Mouse (Mus musculus): ENCODE data around the gene Gm17018.

The Gm17018 gene

DNA sequence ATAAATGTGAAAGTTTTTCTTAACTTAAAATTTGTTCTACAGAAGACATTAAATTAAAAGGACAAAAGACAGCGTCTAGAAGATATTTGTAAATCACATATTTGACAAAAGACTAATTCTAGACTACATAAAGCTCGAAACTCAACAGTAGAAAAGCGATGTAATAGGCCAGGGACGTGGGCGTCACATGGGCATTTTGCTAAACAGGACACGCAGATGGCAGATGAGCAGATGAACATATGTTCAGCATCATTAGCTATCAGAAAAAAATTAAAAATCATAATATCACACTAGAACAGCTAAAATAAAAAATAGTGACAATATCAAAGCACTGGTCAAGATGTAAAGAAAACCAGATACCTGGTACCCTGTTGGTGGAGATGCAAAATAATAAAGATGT, 29.3 kb downstream of the Gm17018 start:
- DNase-seq: no peak

DNA sequence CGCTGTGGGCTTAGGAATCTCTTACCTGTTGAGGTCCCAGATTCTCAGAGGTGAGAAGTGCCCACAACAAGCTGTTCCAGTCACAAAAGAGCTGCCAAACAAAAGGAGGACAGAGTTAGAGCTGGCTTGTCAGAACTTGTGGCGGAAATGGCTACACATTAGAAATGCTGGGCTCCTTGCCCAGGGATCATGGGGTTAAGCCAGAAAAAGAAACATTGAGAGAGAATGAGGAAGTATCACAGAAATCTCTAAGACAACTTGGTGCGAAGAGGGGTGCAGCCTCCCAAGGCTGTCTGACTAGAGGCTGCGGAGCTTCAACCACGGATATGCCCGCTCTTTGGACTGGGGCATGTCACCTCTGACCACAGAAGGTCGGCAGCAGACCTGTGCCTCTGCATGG, 31.3 kb downstream of the Gm17018 start:
- DNase-seq: peak; percentile 71 to 74

DNA sequence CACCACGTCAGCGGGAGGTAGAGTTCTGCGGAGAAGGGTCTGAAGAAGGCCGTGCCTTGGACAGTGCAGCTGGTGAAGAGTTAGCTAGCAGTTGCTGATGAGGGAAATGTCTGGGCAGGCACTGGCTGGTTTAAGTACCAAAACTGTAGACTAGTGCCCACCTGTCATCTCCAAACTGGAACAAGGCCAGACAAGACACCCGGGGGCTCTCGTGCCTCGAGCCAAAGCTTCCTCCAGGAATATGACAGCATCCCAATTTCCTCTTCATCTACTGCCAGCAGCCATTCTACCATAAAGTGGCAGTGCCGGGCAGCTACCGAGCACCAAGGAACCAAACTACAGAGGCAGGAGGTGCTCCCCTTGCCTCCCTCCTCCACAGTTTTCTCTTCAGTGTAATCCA, 32.5 kb downstream of the Gm17018 start:
- no peak for DNase-seq

GRCm38 (mm10) chr19:45594079-45594478, 33.7 kb downstream of the Gm17018 start:
- no peak for DNase-seq

DNA sequence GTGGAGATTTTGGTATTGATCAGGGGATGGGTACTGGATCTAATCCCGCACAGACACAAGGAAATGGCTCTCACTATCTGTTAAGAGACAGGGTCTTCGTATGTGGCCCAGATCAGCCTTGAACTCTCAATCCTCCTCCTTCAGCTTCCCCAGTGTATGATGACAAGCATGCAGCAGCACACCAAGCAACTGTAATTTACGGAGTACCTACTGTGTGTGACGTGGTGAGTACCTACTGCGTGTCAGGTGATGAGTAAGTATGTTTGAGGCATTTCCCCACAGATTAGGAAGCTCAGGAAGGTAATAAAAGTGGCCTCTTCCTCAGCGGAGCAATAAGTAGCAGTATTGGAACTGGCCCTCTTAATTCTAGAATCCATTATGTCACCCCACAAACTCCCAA, 35.1 kb downstream of the Gm17018 start:
- DNase-seq: no peak

DNA sequence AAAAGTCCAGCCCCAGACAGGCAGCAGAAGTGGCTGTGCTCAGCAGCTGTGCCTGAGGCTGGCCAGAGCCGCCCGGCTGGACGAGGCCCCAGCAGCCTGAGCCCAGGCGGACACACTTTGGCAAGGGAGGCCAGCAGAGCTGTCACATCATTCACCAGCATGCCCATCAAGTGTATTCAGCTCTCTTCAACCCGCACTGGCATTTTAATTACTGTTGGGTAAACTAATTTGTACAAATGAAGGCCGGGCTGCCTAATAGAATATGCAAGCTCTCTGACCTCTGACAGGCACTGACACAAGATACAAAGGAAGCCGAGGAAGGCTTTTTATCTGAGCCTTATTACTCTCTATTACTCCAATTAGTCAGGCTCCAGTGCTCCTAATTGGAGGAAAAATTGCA, 35.6 kb downstream of the Gm17018 start:
- no peak for DNase-seq

GRCm38 (mm10) chr19:45596434-45596833, 36.0 kb downstream of the Gm17018 start:
- DNase-seq: no peak

GRCm38 (mm10) chr19:45597106-45597505, 36.7 kb downstream of the Gm17018 start:
- no peak for DNase-seq

DNA sequence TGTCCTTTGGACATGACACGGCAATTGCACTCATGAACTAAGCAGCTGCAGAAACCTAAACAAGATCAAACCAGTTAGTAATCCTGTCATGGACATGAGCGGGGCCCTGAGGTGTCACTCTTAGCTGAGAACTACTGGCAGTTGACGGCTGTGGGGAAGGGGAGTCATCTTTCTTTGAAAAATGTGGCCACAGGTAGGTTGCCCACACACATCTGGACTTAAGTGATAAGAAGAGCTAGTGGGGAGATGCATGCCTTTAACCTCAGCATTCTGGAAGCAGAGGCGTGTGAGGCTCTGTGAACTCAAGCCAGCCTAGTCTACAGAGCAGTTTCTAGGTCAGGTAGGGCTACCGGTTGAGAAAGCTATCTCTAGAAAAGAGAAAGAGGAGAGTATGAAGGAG, 42.2 kb downstream of the Gm17018 start:
- no peak for DNase-seq

- DNase-seq: no peak
Measured at GRCm38 (mm10) chr19:45606701-45607100, 46.3 kb downstream of the Gm17018 start.

DNA sequence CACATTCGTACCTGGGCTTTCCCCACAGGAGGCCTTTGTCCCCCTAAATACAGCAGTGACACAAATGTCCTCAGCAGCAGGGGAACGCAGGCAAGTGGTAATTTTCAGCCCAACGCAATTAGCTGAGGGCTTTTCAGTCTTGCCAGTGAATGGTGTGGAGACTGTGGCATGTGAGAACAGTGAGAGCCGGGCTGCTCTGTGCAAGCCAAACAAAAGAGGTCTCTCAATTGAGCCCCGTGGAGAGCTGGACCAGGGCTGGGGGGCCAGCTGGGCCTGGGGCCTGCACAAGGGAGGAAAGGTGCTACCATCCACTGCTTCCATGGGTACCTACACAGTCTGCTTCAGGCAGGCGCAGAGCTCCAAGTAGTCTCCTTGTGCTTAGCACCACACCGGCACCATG, 47.1 kb downstream of the Gm17018 start:
- DNase-seq: no peak

- DNase-seq: no peak
Measured at GRCm38 (mm10) chr19:45608648-45609339, 48.4 kb downstream of the Gm17018 start.

DNA sequence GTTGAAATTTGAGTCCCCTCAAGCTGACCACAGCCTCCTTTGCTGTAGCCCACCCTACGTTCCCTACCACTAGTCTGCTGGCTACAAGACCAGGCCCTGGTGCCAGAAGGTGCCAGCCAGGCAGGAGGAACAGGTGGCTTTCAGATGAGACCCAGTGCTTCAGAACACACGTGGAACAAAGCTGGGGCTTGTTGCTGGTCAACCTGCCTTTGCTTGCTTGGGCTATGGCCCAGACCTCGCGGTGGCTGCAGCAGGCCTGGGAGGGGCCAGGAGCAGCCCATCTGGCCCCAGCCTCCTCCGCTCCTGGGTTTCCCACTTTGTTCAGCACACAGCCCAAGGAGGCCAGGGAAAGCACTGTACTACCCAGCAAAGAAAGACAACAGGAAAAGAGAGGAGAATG, 50.4 kb downstream of the Gm17018 start:
- no peak for DNase-seq

GRCm38 (mm10) chr19:45614375-45614774, 54.0 kb downstream of the Gm17018 start:
- DNase-seq: no peak

DNA sequence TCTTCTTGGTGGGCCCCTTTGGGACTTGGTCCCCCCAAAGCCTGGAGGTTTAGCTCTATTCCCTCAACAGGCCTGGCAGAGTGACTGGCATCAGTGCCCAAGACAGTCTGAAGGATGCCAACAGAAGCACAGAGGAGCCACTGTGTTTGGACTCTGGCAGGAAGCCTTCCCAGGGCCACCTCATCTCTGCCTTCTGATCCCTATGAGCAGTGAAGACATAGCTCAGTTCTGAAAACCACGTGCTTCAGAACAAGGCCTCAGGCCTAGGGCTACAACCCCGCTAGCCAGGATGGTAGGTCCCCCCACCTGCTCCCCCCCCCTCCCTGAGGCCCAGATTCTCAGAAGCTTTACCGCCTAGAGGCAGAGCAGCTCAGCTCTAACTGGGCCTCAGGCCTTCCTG, 54.5 kb downstream of the Gm17018 start:
- DNase-seq: no peak

- DNase-seq: peak in 1 of 2 experiments; percentile 13
Measured at GRCm38 (mm10) chr19:45615415-45616213, 55.2 kb downstream of the Gm17018 start.

DNA sequence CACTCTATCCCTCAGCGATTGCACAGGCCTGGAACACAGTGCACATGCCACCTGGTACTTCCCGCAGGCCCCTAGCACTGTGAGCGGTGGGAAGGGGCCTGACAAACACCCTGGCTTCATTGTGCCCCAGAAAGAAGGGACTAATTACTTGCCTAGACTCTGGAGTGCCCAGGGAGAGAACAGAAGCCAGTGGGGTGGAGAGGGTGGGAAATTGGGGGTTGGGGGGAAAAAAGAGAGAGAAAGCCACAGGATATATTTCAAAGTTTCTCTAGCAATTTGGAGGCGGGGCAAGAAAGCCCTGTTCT, 55.8 kb downstream of the Gm17018 start:
- no peak for DNase-seq

GRCm38 (mm10) chr19:45616735-45617134, 56.3 kb downstream of the Gm17018 start:
- no peak for DNase-seq

DNA sequence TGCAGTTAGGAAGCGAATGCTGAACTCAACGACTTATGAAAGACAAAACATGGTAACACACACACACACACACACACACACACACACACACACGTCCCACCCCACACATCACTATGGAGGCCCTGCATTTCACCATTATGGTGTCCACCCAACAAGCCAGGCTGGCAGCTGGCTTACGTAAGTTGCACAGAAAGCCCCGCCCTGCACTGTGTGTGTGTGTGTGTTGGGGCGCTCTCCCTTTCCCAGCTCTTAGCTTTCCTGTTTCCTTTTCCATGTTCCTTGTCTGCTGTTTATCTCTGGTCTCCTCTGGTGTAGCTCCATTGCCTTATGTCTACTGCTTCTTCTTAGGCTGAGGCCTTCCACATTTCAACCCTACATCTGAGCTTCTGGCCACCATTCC, 57.8 kb downstream of the Gm17018 start:
- DNase-seq: no peak

DNA sequence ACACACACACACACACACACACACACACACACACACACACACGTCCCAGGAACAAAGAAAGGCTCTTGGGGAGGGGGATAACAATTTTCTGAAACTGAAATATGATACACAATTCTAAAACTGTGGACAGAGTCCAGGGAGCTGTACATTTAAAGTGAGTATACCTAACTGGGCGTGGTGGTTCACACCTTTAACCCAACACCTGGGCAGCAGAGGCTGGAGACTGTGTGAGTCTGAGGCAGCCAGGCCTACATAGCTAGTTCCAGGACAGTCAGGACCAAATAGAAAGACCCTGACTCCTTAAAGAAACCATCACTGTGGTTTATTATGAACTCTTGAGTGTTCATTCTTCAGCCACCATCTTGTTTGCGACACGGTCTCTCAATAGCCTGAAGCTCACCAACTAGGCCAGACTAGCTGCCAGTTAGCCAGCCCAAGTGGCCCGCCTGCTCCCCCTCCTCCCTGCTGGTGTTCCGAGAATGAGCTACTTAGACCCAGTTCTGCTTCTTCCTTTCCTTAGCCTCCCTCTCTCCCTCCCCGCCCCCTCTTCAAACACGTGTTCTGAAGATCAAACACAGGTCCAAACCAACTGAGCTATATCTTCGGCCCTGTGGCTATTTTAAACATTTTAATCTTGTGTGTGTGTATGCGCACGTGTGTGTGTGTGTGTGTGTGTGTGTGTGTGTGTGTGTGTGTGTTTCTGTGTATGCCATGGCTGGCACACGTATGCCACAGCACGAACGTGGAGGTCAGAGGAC, 59.5 kb downstream of the Gm17018 start:
- DNase-seq: peak; percentile 18 to 33

GRCm38 (mm10) chr19:45621061-45621460, 60.6 kb downstream of the Gm17018 start:
- no peak for DNase-seq

- DNase-seq: no peak
Measured at GRCm38 (mm10) chr19:45622144-45622543, 61.7 kb downstream of the Gm17018 start.

- no peak for DNase-seq
Measured at GRCm38 (mm10) chr19:45623710-45624109, 63.3 kb downstream of the Gm17018 start.

- DNase-seq: no peak
Measured at GRCm38 (mm10) chr19:45627036-45627435, 66.6 kb downstream of the Gm17018 start.
